Mouse (Mus musculus): ENCODE measurements around the gene Palm3. TPM values are rescaled to one million over a fixed set of nuclear protein-coding genes. Genes with fewer than 3 reads are reported as not detected.

Gene Palm3
- polyA plus RNA-seq, 1 experiment from 2014 or later, result 0.30 TPM

DNA sequence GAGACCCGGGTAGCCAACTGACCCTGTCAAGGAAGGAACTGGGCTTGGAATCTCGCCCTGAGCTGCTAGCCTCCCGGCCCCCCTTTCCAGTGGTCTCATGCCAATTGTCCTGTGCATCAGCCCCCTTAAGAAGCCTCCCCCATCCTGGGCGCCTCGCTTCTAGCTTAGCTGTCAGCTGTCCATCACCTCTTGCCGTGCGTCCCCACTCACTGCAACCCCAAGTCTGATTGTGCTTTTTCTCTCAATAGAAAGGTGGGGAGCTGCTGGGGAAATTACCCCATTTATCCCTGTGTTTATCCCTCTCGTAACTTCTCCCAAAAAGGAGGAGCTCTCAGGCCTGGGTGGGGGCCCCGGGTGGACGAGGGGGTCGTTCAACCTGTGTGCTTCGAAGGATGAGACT, 25.3 kb upstream of the Palm3 start:
- no peak for TF ChIP-seq CTCF (IDR thresholded peaks at IDR 0.05; ENCODE audit: low read depth)
- H3K4me2 ChIP-seq (replicated peaks; ENCODE audit: low read depth), result peak overlapping the region; percentile 93; the same call in 1 of the 2 replicates
- WGBS, result 39% methylated on average over 12 of the region's 12 CpGs
- H3K36me3 ChIP-seq (ENCODE audit: control insufficient read depth, insufficient read depth), result peaks cover 17% of the 10 kb centered on the region
- no peak overlapping the region for H3K9ac ChIP-seq (ENCODE audit: low read depth, low read length)
- no peaks in the 10 kb centered on the region for H3K9me3 ChIP-seq (ENCODE audit: control insufficient read depth)
- no peaks in the 10 kb centered on the region for H3K27me3 ChIP-seq (replicated peaks; ENCODE audit: control insufficient read depth, insufficient read depth, low read length)
- ATAC-seq, result no peak
- H3K4me3 ChIP-seq (ENCODE audit: low read depth, low read length), result peak overlapping the region; percentile 67; the same call in 1 of the 2 replicates
- no peak overlapping the region for H3K27ac ChIP-seq (ENCODE audit: low read depth, low read length)
- H3K4me1 ChIP-seq (replicated peaks; ENCODE audit: control insufficient read depth, insufficient read depth, low read length), result no peaks in the 10 kb centered on the region; the same call in 1 of the 2 replicates

DNA sequence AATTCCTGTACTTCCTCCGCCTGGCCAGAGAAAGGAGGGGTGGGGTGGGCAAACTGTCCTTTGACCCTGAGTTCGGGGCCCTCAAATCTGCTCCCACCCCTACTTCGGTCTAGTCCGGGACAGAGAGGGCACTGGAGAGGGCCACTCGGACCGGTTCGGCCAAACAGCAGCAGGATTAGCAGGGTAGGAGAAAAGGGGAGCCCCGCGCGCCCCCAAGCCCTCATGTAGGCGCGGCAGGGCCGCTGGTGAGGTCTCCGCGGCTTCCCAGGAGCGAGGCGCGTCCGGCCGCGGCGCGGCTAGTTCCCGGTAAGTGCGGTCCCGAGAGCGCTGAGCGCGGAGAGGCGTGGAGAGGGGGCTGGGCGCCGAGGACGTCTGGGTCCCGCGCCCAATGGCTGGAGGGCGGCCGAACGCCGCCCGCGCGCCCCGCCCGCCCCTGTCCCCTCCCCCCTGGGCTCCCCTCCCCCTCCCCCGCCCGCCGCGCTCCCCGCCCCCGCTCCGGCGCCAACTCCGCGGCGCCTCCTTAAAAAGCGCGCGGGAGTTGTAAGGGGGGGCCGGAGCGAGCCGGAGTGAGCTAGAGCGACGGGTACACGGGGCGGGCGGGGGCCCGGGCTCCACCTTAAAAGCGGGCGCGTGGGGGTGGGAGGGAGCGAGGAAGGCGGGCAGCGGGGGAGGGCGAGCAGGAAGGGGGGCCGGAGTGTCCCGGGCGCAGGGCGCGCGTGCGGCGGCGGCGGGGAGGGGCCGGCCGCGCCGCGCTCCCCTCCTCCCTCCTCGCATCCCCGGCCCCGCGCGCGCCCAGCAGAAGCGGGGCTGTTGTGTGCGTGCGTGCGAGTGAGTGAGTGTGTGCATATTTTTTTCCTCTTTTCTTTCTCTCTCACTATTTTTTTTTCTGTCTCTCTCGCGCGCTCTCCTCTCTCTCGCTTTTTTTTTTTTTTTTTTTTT, 24.4 kb upstream of the Palm3 start:
- Histone ChIP-seq H3K9ac (ENCODE audit: low read depth, low read length) (peak overlapping the region; percentile 53), H3K4me3 (ENCODE audit: low read depth, low read length) (peak overlapping the region; percentile 67), H3K27ac (ENCODE audit: low read depth, low read length) (peak overlapping the region; percentile 82), H3K9me3 (ENCODE audit: control insufficient read depth) (no peaks in the 10 kb centered on the region), H3K36me3 (ENCODE audit: control insufficient read depth, insufficient read depth) (peaks cover 14% of the 10 kb centered on the region; the same call in 1 of the 2 replicates), H3K27me3 (replicated peaks; ENCODE audit: control insufficient read depth, insufficient read depth, low read length) (no peaks in the 10 kb centered on the region), H3K4me1 (replicated peaks; ENCODE audit: control insufficient read depth, insufficient read depth, low read length) (no peaks in the 10 kb centered on the region; the same call in 1 of the 2 replicates), H3K4me2 (replicated peaks; ENCODE audit: low read depth) (peak overlapping the region; percentile 93)
- peak; percentile 74 for ATAC-seq
- no peak for TF ChIP-seq CTCF (IDR thresholded peaks at IDR 0.05; ENCODE audit: low read depth)
- whole genome bisulfite sequencing, result under 1% methylated on average over 52 of the region's 103 CpGs

DNA sequence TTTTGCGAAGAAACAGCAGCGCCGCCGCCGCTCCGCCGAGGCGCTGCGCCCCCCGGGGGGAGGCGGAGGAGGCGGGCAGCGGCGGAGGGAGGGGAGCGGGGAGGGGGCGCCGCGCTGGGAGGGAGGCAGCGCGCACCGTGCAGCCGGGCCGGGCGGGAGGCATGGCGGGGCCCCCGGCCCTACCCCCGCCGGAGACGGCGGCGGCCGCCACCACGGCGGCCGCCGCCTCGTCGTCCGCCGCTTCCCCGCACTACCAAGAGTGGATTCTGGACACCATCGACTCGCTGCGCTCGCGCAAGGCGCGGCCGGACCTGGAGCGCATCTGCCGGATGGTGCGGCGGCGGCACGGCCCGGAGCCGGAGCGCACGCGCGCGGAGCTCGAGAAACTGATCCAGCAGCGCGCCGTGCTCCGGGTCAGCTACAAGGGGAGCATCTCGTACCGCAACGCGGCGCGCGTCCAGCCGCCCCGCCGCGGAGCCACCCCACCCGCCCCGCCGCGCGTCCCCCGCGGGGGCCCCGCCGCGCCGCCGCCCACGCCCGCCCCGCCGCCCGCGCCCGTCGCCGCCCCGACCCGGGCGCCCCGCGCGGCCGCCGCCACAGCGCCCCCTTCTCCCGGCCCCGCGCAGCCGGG, 23.6 kb upstream of the Palm3 start, which contains the start of gene Samd1:
TSS of gene Samd1 (plus strand) at position 162 of the 631 bp plus-strand sequence.
- peak within 1 kb of the TSS; percentile 93 for H3K4me2 ChIP-seq (replicated peaks; ENCODE audit: low read depth)
- H3K4me1 ChIP-seq (replicated peaks; ENCODE audit: control insufficient read depth, insufficient read depth, low read length), result no peaks in the 10 kb centered on the region; the same call in 1 of the 2 replicates
- peaks cover 6% of the 10 kb centered on the region; the same call in 1 of the 2 replicates for H3K36me3 ChIP-seq (ENCODE audit: control insufficient read depth, insufficient read depth)
- H3K27me3 ChIP-seq (replicated peaks; ENCODE audit: control insufficient read depth, insufficient read depth, low read length), result no peaks in the 10 kb centered on the region
- TF ChIP-seq CTCF (IDR thresholded peaks at IDR 0.05; ENCODE audit: low read depth), result no peak
- peak within 1 kb of the TSS; percentile 67 for H3K4me3 ChIP-seq (ENCODE audit: low read depth, low read length)
- WGBS, result under 1% methylated on average over 44 of the region's 112 CpGs
- H3K27ac ChIP-seq (ENCODE audit: low read depth, low read length), result peak within 1 kb of the TSS; percentile 82
- H3K9ac ChIP-seq (ENCODE audit: low read depth, low read length), result peak within 1 kb of the TSS; percentile 53
- no peaks in the 10 kb centered on the region for H3K9me3 ChIP-seq (ENCODE audit: control insufficient read depth)
- ATAC-seq, result peak; percentile 5; the same call in 1 of the 2 replicates

DNA sequence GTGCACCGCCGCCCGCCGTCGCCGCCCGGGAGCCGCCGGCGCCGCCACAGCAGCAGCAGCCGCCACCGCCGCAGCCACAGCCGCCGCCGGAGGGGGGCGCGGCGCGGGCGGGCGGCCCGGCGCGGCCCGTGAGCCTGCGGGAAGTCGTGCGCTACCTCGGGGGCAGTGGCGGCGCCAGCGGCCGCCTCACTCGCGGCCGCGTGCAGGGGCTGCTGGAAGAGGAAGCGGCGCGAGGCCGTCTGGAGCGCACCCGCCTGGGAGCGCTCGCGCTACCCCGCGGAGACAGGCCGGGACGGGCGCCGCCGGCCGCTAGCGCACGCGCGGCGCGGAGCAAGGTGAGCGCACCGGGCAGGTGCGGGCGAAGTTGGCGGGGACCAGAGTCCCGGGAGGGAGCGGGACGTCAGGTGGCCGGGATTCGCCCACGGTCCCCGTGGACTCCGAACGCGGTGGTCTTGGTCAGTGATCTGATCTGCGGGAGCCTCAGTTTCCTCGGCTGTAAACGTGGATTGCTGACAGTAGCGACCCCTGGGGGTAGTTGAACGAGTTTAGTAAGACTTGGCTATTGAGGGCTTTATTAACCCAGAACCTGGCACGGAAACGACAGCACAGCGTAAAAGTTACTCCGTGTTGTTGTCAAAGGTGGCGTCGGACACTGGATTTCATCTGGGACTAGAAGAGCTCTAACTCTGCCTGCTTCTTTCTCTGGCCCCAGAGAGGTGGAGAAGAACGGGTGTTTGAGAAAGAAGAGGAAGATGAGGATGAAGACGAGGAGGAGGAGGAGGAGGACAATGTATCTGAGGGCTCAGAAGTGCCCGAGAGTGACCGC, 22.8 kb upstream of the Palm3 start:
- TF ChIP-seq CTCF (IDR thresholded peaks at IDR 0.05; ENCODE audit: low read depth), result peak; percentile 71
- Histone ChIP-seq H3K27ac (ENCODE audit: low read depth, low read length) (peak overlapping the region; percentile 54; the same call in 1 of the 2 replicates), H3K27me3 (replicated peaks; ENCODE audit: control insufficient read depth, insufficient read depth, low read length) (no peaks in the 10 kb centered on the region), H3K9ac (ENCODE audit: low read depth, low read length) (peak overlapping the region; percentile 45; the same call in 1 of the 2 replicates), H3K36me3 (ENCODE audit: control insufficient read depth, insufficient read depth) (peaks cover 6% of the 10 kb centered on the region; the same call in 1 of the 2 replicates), H3K4me3 (ENCODE audit: low read depth, low read length) (peak overlapping the region; percentile 62), H3K4me1 (replicated peaks; ENCODE audit: control insufficient read depth, insufficient read depth, low read length) (no peaks in the 10 kb centered on the region; the same call in 1 of the 2 replicates), H3K9me3 (ENCODE audit: control insufficient read depth) (no peaks in the 10 kb centered on the region), H3K4me2 (replicated peaks; ENCODE audit: low read depth) (peak overlapping the region; percentile 93)
- peak; percentile 23; the same call in 1 of the 2 replicates for ATAC-seq
- 1% methylated on average over 75 of the region's 92 CpGs for WGBS

DNA sequence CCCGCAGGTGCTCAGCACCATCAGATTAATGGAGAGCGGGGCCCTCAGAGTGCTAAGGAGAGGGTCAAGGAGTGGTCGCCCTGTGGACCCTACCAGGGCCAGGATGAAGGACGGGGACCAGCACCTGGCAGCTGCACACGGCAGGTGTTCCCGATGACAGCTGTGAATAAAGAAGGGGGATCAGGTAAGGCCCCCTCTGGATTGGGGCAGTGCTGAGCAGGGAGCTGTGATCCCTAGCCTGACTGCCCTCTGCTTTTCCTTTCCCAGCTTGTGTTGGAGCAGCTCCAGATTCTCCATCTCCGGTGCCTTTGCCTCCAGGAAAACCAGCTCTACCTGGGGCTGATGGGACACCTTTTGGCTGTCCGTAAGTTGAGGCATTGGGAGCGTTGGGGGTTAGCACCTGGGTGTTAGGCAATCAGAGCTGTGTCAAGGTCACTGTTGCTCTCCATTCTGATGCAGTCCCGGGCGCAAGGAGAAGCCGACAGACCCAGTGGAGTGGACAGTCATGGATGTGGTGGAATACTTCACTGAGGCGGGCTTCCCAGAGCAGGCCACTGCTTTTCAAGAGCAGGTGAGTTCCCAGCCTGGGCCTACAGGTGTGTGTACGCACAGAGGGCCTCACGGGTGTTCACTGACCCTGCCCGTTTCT, 22.1 kb upstream of the Palm3 start:
- WGBS, result 54% methylated on average over 16 of the region's 16 CpGs
- no peaks in the 10 kb centered on the region for H3K9me3 ChIP-seq (ENCODE audit: control insufficient read depth)
- H3K27ac ChIP-seq (ENCODE audit: low read depth, low read length), result no peak overlapping the region
- H3K4me2 ChIP-seq (replicated peaks; ENCODE audit: low read depth), result peak overlapping the region; percentile 93
- 0 out of 2 replicates have a peak overlapping the region, but pooled peaks have one; percentile 45 for H3K9ac ChIP-seq (ENCODE audit: low read depth, low read length)
- ATAC-seq, result no peak
- H3K27me3 ChIP-seq (replicated peaks; ENCODE audit: control insufficient read depth, insufficient read depth, low read length), result no peaks in the 10 kb centered on the region
- H3K4me1 ChIP-seq (replicated peaks; ENCODE audit: control insufficient read depth, insufficient read depth, low read length), result peaks cover 4% of the 10 kb centered on the region; the same call in 1 of the 2 replicates
- TF ChIP-seq CTCF (IDR thresholded peaks at IDR 0.05; ENCODE audit: low read depth), result no peak
- H3K4me3 ChIP-seq (ENCODE audit: low read depth, low read length), result peak overlapping the region; percentile 62
- H3K36me3 ChIP-seq (ENCODE audit: control insufficient read depth, insufficient read depth), result peaks cover 6% of the 10 kb centered on the region; the same call in 1 of the 2 replicates
